Mouse (Mus musculus): ENCODE data around the gene Sufu.

GRCm38 (mm10) chr19:46462574-46462973, 65.9 kb downstream of the Sufu start:
- no peak for TF ChIP-seq CTCF (IDR thresholded peaks at IDR 0.05; ENCODE audit: low read depth)
- no peak for TF ChIP-seq EP300 (optimal IDR thresholded peaks at IDR 0.05)
